Mouse (Mus musculus): Measurements from ENCODE around the gene Brf1.

GRCm38 (mm10) chr12:112982031-112982430, 18.5 kb downstream of the Brf1 start:
- TF ChIP-seq POLR2A (IDR thresholded peaks at IDR 0.05; ENCODE audit: borderline replicate concordance, extremely low read depth, insufficient read depth, insufficient read length, poor library complexity, severe bottlenecking) (no peak), CTCF (IDR thresholded peaks at IDR 0.05; ENCODE audit: borderline replicate concordance, extremely low read depth, insufficient read depth, insufficient read length) (no peak)

All from brain, embryonic 14.5 days (tissue).